Mouse (Mus musculus): ENCODE results near the gene Crybb2.

- no peak for TF ChIP-seq CTCF (IDR thresholded peaks at IDR 0.05; ENCODE audit: extremely low read depth, insufficient read length, insufficient replicate concordance, low read depth, low read length)
- TF ChIP-seq POLR2A (IDR thresholded peaks at IDR 0.05; ENCODE audit: low read depth, low read length), result no peak
Measured at GRCm38 (mm10) chr5:113030082-113030481, 39.8 kb downstream of the Crybb2 start.
